Mouse (Mus musculus): ENCODE measurements around the gene Pigg. TPM values are rescaled to one million over a fixed set of nuclear protein-coding genes. Genes with fewer than 3 reads are reported as not detected.

The Pigg gene
- polyA plus RNA-seq, 1 experiment, result 1.8 TPM

DNA sequence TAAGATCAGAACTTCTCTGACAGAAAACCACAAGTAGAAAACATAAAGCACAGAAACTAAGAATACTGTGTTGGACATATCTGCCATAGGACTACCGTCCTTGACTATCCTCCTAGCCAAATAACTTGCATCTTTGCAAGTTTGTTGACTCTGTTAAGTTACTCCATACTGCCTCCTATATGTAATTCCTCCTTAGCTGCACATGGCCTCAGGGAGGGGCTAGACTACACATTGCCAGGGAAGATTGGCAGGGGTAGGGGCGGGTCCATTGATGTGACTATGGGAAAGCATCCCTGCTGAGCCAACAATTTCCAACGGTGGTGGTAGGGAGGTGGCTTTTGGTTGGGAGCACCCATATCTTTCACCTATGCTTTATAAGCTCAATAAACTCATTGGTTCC is 49.9 kb downstream of the Pigg start:
- Histone ChIP-seq H3K79me3 (ENCODE audit: low read depth) (no peaks in the 10 kb centered on the region), H3ac (ENCODE audit: control insufficient read depth, insufficient read length, low read depth) (no peak overlapping the region), H3K27me3 (ENCODE audit: control insufficient read depth, insufficient read depth, insufficient read length) (peaks cover 12% of the 10 kb centered on the region), H3K36me3 (ENCODE audit: control insufficient read depth, insufficient read depth) (no peaks in the 10 kb centered on the region), H3K4me3 (ENCODE audit: insufficient read depth, poor library complexity, severe bottlenecking) (no peak overlapping the region), H3K79me2 (ENCODE audit: control insufficient read depth, insufficient read depth) (no peaks in the 10 kb centered on the region)
- TF ChIP-seq CTCF (IDR thresholded peaks at IDR 0.05; ENCODE audit: control insufficient read depth, insufficient read depth, insufficient read length), result no peak
- TF ChIP-seq MYOD1 (IDR thresholded peaks at IDR 0.05; ENCODE audit: control insufficient read depth, insufficient read length, low read depth), result no peak
- TF ChIP-seq MYOG (IDR thresholded peaks at IDR 0.05; ENCODE audit: control insufficient read depth, extremely low read depth, insufficient read length), result no peak
- TF ChIP-seq MAX (IDR thresholded peaks at IDR 0.05), result no peak
- no peak for TF ChIP-seq FOSL1 (IDR thresholded peaks at IDR 0.05; ENCODE audit: insufficient read depth, low read length, poor library complexity, severe bottlenecking)
- no peak for TF ChIP-seq USF1 (IDR thresholded peaks at IDR 0.05; ENCODE audit: low read depth)
- no peak for TF ChIP-seq CEBPB (IDR thresholded peaks at IDR 0.05; ENCODE audit: low read depth)

DNA sequence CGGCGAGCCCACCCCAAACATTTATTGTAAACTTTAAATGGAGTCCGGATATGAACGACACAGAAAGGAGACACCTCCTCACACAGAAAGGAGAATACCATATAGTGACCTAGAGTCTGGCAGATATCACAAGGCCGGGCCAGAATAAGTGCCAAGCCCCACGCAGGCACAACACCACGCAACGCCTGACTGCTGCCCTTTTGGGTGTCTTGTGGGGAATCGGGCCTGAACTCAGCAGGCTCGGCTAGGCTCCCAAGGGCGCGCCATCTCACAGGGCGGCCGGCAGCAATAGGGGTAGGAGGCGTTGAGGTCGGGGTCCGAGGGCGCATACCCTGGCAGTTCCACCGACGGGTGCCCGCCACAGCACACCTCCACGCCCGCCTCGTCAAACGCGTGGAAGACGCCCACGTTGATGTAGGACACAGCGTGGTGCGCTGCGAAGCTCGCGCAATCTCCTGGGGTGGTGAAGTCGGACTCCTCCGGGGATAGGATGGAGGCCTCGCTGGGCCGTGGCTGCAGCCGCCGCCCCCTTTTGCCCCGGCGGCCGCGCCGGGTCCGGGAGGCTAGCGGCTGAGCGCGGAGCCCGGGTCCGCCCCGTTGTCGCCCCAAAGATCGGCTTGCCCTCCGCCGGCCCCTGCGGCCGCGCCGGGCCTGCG is 54.0 kb downstream of the Pigg start:
- Histone ChIP-seq H3K79me3 (ENCODE audit: low read depth) (no peaks in the 10 kb centered on the region), H3ac (ENCODE audit: control insufficient read depth, insufficient read length, low read depth) (no peak overlapping the region), H3K36me3 (ENCODE audit: control insufficient read depth, insufficient read depth) (no peaks in the 10 kb centered on the region), H3K27me3 (ENCODE audit: control insufficient read depth, insufficient read depth, insufficient read length) (peaks cover 33% of the 10 kb centered on the region), H3K4me3 (ENCODE audit: insufficient read depth, poor library complexity, severe bottlenecking) (no peak overlapping the region), H3K79me2 (ENCODE audit: control insufficient read depth, insufficient read depth) (no peaks in the 10 kb centered on the region)
- TF ChIP-seq CEBPB (IDR thresholded peaks at IDR 0.05; ENCODE audit: low read depth) (no peak), USF1 (IDR thresholded peaks at IDR 0.05; ENCODE audit: low read depth) (no peak), MYOG (IDR thresholded peaks at IDR 0.05; ENCODE audit: control insufficient read depth, extremely low read depth, insufficient read length) (no peak), MYOD1 (IDR thresholded peaks at IDR 0.05; ENCODE audit: control insufficient read depth, insufficient read length, low read depth) (no peak), FOSL1 (IDR thresholded peaks at IDR 0.05; ENCODE audit: insufficient read depth, low read length, poor library complexity, severe bottlenecking) (no peak), CTCF (IDR thresholded peaks at IDR 0.05; ENCODE audit: control insufficient read depth, insufficient read depth, insufficient read length) (no peak), MAX (IDR thresholded peaks at IDR 0.05) (no peak)

DNA sequence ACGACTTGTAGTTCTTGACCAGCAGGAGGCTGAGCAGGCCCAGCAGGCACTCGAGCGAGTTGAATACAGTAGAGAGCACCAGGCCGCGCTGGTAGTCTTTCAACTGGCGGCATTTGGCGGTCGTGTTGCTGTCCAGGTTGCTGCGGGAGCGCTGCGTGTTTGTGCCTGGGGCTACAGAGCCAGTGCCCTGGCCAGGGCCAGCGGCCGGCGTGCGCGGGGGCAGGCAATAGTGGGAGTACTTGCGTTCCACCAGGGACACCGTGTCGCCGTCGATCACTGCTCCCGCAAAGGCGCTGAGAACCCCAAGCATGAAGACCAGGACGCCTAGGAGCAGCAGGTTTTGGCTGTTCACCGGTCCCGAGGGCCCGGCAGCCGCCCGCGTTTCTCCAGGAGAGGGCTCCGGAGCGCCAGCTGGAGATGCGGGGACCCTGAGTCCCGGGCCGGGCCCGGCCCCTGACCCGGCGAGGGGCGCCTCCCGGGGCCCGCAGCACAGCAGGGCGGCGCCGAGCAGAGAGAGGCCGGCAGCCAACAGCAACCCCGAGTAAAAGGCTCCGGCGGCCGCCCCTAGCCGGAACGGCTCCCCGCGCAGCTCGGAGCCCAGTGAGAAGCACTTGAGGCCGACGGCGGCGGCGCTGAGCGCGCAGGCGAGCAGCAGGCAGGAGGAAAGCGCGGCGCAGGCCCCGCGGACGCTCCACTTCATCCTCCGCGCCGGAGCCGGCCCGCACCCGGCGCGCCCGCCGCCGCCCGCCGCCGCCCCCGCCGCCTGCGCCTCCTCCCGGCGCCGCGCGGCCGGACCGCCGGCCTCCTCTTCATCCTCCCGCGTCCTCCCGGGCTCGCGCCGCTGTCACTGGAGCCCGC is 54.8 kb downstream of the Pigg start:
- Histone ChIP-seq H3K27me3 (ENCODE audit: control insufficient read depth, insufficient read depth, insufficient read length) (peaks cover 33% of the 10 kb centered on the region), H3K79me3 (ENCODE audit: low read depth) (no peaks in the 10 kb centered on the region), H3ac (ENCODE audit: control insufficient read depth, insufficient read length, low read depth) (peak overlapping the region; percentile 29), H3K79me2 (ENCODE audit: control insufficient read depth, insufficient read depth) (no peaks in the 10 kb centered on the region), H3K36me3 (ENCODE audit: control insufficient read depth, insufficient read depth) (no peaks in the 10 kb centered on the region), H3K4me3 (ENCODE audit: insufficient read depth, poor library complexity, severe bottlenecking) (peak overlapping the region; percentile 21)
- no peak for TF ChIP-seq MYOD1 (IDR thresholded peaks at IDR 0.05; ENCODE audit: control insufficient read depth, insufficient read length, low read depth)
- no peak for TF ChIP-seq CTCF (IDR thresholded peaks at IDR 0.05; ENCODE audit: control insufficient read depth, insufficient read depth, insufficient read length)
- TF ChIP-seq MAX (IDR thresholded peaks at IDR 0.05), result no peak
- no peak for TF ChIP-seq FOSL1 (IDR thresholded peaks at IDR 0.05; ENCODE audit: insufficient read depth, low read length, poor library complexity, severe bottlenecking)
- no peak for TF ChIP-seq CEBPB (IDR thresholded peaks at IDR 0.05; ENCODE audit: low read depth)
- TF ChIP-seq MYOG (IDR thresholded peaks at IDR 0.05; ENCODE audit: control insufficient read depth, extremely low read depth, insufficient read length), result no peak
- no peak for TF ChIP-seq USF1 (IDR thresholded peaks at IDR 0.05; ENCODE audit: low read depth)

DNA sequence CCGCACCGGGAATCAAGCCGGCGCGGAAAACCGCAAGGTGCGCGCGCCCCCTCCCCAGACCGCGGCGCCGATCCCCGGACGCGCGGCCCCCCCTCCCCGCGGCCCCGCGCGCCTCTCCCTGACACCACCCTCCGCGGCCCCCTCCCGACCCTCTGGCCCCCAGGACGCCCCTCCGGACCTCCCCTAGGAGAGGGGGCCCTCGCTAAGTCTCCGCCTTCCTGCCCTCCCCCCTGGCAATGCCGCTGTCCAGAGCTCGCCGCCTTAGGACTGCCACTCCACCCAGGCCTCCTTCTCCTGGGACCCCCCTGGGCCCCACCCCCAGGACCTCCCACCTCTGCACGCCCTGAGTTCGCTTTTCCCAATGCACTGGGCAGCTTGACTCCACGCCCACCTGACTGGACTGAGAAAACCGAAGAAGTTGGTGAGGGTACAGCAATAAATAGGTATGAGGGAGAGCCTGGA is 55.5 kb downstream of the Pigg start, which contains the start of gene Gm42517:
TSS of gene Gm42517 (minus strand) at position 52 of the 462 bp plus-strand sequence.
- H3K4me3 ChIP-seq (ENCODE audit: insufficient read depth, poor library complexity, severe bottlenecking), result peak within 1 kb of the TSS; percentile 21
- no peaks in the 10 kb centered on the region for H3K36me3 ChIP-seq (ENCODE audit: control insufficient read depth, insufficient read depth)
- TF ChIP-seq USF1 (IDR thresholded peaks at IDR 0.05; ENCODE audit: low read depth), result no peak
- no peak for TF ChIP-seq MYOG (IDR thresholded peaks at IDR 0.05; ENCODE audit: control insufficient read depth, extremely low read depth, insufficient read length)
- TF ChIP-seq FOSL1 (IDR thresholded peaks at IDR 0.05; ENCODE audit: insufficient read depth, low read length, poor library complexity, severe bottlenecking), result no peak
- no peak for TF ChIP-seq CEBPB (IDR thresholded peaks at IDR 0.05; ENCODE audit: low read depth)
- no peak for TF ChIP-seq MAX (IDR thresholded peaks at IDR 0.05)
- no peak for TF ChIP-seq CTCF (IDR thresholded peaks at IDR 0.05; ENCODE audit: control insufficient read depth, insufficient read depth, insufficient read length)
- no peak for TF ChIP-seq MYOD1 (IDR thresholded peaks at IDR 0.05; ENCODE audit: control insufficient read depth, insufficient read length, low read depth)
- peak within 1 kb of the TSS; percentile 29 for H3ac ChIP-seq (ENCODE audit: control insufficient read depth, insufficient read length, low read depth)
- H3K79me2 ChIP-seq (ENCODE audit: control insufficient read depth, insufficient read depth), result no peaks in the 10 kb centered on the region
- H3K79me3 ChIP-seq (ENCODE audit: low read depth), result no peaks in the 10 kb centered on the region
- H3K27me3 ChIP-seq (ENCODE audit: control insufficient read depth, insufficient read depth, insufficient read length), result peaks cover 33% of the 10 kb centered on the region

DNA sequence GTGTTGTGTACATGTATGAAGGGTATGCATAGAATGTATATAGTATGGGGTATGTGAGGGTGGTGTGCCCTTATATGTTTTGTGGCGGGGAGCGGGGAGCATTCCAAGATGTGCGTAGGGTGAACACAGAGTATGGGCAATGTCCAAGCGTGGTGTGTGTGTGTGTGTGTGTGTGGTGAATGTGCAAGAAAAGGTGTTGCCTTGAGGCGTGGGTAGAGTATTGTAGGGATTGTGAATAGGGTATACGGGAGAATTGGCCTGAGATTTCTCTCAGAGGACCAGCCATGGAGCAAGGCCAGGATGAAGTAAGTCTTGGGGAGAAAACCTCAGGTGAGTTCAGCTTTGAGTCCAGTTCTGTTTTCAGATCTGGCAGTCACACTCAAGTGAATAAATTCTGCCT is 56.0 kb downstream of the Pigg start:
- Histone ChIP-seq H3ac (ENCODE audit: control insufficient read depth, insufficient read length, low read depth) (no peak overlapping the region), H3K4me3 (ENCODE audit: insufficient read depth, poor library complexity, severe bottlenecking) (no peak overlapping the region), H3K79me3 (ENCODE audit: low read depth) (no peaks in the 10 kb centered on the region), H3K27me3 (ENCODE audit: control insufficient read depth, insufficient read depth, insufficient read length) (peaks cover 33% of the 10 kb centered on the region), H3K79me2 (ENCODE audit: control insufficient read depth, insufficient read depth) (no peaks in the 10 kb centered on the region), H3K36me3 (ENCODE audit: control insufficient read depth, insufficient read depth) (no peaks in the 10 kb centered on the region)
- no peak for TF ChIP-seq USF1 (IDR thresholded peaks at IDR 0.05; ENCODE audit: low read depth)
- no peak for TF ChIP-seq FOSL1 (IDR thresholded peaks at IDR 0.05; ENCODE audit: insufficient read depth, low read length, poor library complexity, severe bottlenecking)
- no peak for TF ChIP-seq MAX (IDR thresholded peaks at IDR 0.05)
- TF ChIP-seq CTCF (IDR thresholded peaks at IDR 0.05; ENCODE audit: control insufficient read depth, insufficient read depth, insufficient read length), result no peak
- TF ChIP-seq MYOG (IDR thresholded peaks at IDR 0.05; ENCODE audit: control insufficient read depth, extremely low read depth, insufficient read length), result no peak
- no peak for TF ChIP-seq MYOD1 (IDR thresholded peaks at IDR 0.05; ENCODE audit: control insufficient read depth, insufficient read length, low read depth)
- no peak for TF ChIP-seq CEBPB (IDR thresholded peaks at IDR 0.05; ENCODE audit: low read depth)

Measured in C2C12 (cell line).